Mouse (Mus musculus) adrenal gland, postnatal 10 days (tissue): ENCODE data around the gene Dsn1. TPM values are rescaled to one million over a fixed set of nuclear protein-coding genes. Genes with fewer than 3 reads are reported as not detected.

ENCODE experiments used
- DNase-seq: peaks from one replicate; pipeline ENCODE4 v3.0.0; 2021; ENCODE audit warnings: mixed read lengths
- total RNA-seq, 2 experiments: library from RNA; stranded (reverse); gene quantifications; 2 replicates each; pipeline ENCODE4 v1.2.3; 2021

Gene Dsn1
- total RNA-seq, 2 experiments from 2014 or later: 9.2 to 12.8 TPM

GRCm38 (mm10) chr2:156973316-156974100, 33.4 kb downstream of the Dsn1 start:
- peak; percentile 21 for DNase-seq

GRCm38 (mm10) chr2:156970253-156970652, 36.7 kb downstream of the Dsn1 start:
- no peak for DNase-seq

GRCm38 (mm10) chr2:156968501-156968900, 38.5 kb downstream of the Dsn1 start:
- DNase-seq: no peak

GRCm38 (mm10) chr2:156967388-156967787, 39.6 kb downstream of the Dsn1 start:
- no peak for DNase-seq

GRCm38 (mm10) chr2:156963891-156964290, 43.1 kb downstream of the Dsn1 start:
- no peak for DNase-seq

DNA sequence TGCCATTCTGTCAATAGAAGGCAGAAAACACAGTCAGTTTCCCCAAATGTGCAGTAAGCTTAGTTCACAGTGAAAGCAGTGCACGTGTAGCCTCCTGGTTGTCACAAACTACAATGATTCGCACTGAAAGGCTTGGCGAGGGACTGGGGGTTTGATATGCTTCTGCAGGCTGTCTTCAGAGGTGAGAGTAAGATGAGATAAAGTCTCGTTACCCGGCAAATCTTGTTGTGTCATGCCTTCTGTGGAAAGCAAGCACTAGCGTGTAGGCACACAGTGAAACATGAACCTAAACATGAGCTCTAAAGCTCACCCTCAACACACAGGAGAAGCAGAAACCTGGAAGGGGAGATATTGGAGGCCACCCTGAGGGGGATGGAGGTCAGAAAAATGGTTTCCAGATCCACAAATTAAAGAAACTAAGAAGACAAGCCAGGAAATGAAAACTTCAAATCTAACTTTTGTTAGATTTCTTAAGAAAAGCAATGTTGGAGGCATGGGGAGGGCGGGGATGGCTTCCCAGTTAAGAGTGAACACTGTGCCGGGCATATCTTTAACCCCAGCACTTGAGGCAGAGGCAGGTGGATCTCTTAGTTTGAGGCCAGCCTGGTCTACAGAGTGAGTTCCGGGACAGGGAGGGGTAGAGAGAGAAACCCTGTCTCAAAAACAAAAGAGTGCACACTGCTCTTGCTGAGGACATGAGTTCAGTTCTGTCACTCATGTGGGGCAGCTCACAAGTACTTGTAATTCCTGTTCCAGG, 48.3 kb downstream of the Dsn1 start:
- DNase-seq: no peak

- no peak for DNase-seq
Observed at GRCm38 (mm10) chr2:156957035-156957434, 49.9 kb downstream of the Dsn1 start.

GRCm38 (mm10) chr2:156956306-156956705, 50.6 kb downstream of the Dsn1 start:
- DNase-seq: no peak

GRCm38 (mm10) chr2:156954463-156954862, 52.5 kb downstream of the Dsn1 start:
- no peak for DNase-seq

DNA sequence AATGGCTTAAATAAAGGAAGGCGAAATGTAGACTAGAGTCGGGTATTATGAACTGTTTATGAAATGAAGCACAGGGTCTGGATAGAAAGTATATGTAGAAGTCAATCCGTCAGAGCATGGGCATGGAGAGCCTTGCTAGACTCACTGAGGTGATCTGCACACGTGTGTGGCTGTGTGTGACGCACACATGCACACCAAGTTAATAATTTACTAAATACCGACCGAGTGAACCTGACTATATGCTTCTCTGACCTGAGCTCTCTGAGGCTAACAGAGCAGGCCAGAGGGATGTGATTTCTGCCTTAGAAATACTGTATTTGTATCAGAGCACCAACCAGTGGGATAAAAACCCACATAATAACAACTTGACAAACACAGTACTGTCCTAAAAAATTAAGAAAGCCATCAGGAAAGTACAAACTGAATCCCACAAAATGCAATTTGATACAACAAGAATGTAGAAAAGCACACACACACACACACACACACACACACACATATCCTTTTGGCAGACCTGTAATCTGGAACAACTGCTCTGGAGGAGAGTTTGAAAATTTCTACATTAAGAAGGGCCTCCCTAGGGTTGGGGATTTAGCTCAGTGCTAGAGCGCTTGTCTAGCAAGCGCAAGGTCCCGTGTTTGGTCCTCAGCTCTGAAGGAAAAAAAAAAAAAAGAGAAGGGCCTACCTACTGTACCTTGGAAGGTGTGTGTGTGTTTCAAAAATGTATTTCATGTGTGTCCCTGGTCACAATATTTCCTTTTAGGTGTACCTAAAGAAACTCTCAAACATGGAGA, 55.5 kb downstream of the Dsn1 start:
- DNase-seq: no peak

- DNase-seq: no peak
Observed at GRCm38 (mm10) chr2:156950816-156951215, 56.1 kb downstream of the Dsn1 start.

Other genes with a start within 250 kb of the Dsn1 start
- 10 to 100 TPM; 67.9 to 90.2 TPM for gene Myl9, start 231.7 kb downstream of the Dsn1 start, total RNA-seq
- 1 to 10 TPM; 8.1 to 9.7 TPM for gene Tgif2, start 167.1 kb downstream of the Dsn1 start, total RNA-seq
- 1 to 10 TPM; 2.0 to 4.0 TPM for gene 4930518I15Rik, start 149.2 kb downstream of the Dsn1 start, total RNA-seq
- 100 to 1,000 TPM; 277 to 282 TPM for gene Rab5if, start 144.0 kb downstream of the Dsn1 start, total RNA-seq
- under 1 TPM; 0.18 to 0.30 TPM for gene Sla2, start 120.0 kb downstream of the Dsn1 start, total RNA-seq
- 10 to 100 TPM; 51.3 to 59.2 TPM for gene Ndrg3, start 15.1 kb downstream of the Dsn1 start, total RNA-seq
- 10 to 100 TPM; 30.3 to 35.9 TPM for gene Soga1, start 72.1 kb upstream of the Dsn1 start, total RNA-seq
- gene Tldc2, start 79.9 kb upstream of the Dsn1 start, total RNA-seq: not detected
- gene Samhd1, start 128.1 kb upstream of the Dsn1 start, total RNA-seq: 10 to 100 TPM; 26.7 to 31.4 TPM
- 10 to 100 TPM; 11.1 to 13.5 TPM for gene Rbl1, start 197.4 kb upstream of the Dsn1 start, total RNA-seq